Mouse (Mus musculus): ENCODE results near the gene Mpv17.
A peak's percentile ranks its signal among the peaks of the same experiment; 100 is the strongest.

Mpv17 gene

DNA sequence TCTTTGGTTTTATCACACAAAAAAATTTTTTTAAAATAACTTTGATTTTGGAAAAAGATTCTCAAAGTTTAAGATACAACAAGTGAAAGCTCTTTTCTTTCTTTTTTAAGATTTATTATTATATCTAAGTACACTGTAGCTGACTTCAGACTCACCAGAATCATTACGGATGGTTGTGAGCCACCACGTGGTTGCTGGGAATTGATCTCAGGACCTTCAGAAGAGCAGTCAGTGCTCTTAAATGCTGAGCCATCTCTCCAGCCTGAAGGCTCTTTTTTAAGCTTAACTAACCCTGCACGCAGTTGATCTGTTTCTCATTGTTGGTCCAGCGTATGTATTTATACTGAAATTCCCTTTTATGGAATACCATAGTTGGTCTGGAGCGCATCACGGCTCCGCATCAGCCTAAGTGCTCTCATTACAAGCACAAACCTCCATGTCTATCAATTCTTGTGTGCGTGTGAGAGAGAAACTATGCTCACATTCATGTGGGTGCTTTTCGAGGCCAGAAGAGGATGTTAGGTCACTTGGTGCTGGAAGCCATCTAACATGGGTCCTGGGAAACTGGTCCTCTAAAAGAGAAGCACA lies 27.2 kb upstream of the Mpv17 start:
- no peak for DNase-seq

DNA sequence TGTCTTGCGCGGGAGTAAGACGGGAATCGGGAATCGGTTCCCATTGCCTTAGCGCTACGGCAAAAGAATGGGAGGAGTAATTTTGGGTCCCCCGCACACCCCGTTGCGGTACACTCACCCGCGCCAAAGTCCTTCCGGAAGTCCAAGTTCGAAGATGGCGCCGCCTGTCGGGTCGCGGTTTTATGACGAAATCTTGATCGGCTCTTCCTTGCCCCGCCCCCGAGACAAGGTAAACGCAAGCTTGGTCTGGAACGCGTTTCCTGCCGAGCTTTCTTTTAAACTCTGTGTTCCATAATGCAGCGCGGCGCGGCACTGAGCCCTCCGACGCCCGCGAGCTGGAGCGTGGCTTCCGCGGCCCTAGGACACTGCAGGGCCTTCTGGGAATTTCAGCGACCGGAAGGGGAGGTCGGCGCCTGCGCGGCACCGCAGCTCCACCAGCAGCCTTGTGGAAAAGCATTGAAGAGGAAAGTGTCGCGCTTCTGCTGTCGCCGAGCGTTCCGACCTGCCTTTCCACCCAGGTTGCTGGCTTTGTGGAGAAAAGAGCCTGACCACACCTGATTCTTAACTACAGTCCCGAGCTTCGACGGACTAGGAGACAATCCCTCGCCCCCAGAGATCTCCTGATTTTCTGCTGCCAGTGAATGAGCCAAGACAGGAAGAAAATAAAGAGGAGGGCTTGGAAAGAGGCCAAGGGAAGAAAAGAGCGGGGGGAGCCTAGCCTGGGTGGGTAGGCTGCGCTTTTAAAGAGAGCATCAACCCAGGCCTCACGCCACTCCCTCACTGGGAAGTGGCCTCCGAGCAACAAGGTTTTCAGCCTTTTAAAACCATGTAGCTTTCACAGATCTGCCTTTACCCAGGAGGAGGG lies 25.9 kb upstream of the Mpv17 start, which contains the start of the genes Gm29609 and Gtf3c2:
TSS of gene Gm29609 (minus strand) at position 146 of the 865 bp plus-strand sequence.
TSS of gene Gtf3c2 (minus strand) at position 379 of the 865 bp plus-strand sequence.
- peak; percentile 97 for DNase-seq

DNA sequence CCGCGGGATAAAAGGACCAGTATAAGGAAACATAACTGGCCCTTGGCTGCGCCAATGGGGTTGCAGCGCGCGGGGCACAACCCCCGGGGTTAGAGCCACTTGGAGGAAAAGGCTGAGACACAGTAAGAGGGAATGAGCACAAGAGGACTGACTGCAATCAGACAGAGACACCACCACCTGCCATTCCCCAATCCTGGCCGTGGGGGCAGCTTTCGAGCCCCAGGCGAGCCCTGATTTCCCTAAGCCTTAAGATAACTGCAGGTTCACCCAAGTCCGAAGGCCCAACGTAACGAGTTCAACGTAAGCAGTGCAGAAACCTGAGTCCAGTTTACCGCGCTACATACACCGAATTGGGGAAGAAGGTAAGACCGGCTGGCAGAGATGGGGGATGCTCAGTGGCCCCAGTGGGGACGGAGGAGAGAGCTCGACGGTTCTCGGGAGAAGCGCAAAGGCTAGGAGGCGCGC lies 25.3 kb upstream of the Mpv17 start:
- no peak for DNase-seq

DNA sequence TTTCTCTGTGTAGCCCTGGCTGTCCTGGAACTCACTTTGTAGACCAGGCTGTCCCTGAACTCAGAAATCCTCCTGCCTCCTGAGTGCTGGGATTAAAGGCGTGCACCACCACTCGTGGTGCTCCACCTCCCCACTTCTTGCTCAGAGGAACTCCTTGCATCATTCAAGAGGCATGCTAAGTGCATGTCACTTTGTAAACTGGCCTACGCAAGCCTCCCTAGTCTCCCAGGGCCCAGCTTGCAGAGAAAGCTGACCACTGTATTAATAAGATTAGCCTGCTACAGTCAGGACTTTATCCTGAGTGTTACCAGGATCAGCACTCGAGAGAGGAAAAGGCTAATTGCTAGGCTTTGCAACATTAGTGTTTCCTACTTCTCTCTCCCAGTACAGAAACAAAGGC lies 14.6 kb upstream of the Mpv17 start:
- peak; percentile 36 for DNase-seq

DNA sequence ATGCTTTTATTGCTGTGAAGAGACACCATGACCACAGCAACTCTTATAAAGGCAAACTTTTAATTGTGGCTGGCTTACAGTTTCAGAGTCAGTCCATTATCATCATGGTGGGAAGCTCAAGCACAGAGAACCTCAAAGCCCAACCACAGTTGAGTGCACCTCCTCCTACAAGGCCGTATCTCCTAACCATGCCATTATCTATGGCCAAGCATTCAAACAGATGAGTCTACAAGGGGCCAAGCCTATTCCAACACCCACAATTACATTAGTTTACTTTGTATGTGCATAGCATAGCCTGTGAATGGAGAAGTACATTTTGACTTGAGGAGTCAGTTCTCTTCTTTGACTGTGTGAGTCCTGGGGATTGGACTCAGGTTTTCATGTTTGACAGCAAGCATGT lies 10.8 kb upstream of the Mpv17 start:
- no peak for DNase-seq

DNA sequence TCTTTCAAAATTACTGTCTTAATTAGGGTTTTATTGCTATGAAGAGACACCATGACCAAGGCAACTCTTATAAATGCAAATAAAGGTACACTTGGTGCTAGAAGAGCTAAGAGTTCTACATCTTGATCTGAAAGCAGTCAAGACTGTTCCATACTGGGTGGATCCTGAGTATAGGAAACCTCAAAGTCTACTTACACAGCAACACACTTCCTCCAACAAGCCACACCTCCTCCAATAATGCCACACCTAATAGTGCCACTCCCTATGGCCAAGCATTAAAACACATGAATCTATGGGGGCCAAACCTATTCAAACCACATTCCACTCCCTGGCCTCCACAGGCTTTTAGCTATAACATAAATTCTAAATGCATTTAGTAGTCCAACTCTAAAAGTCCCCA lies 8.4 kb upstream of the Mpv17 start:
- DNase-seq: no peak

DNA sequence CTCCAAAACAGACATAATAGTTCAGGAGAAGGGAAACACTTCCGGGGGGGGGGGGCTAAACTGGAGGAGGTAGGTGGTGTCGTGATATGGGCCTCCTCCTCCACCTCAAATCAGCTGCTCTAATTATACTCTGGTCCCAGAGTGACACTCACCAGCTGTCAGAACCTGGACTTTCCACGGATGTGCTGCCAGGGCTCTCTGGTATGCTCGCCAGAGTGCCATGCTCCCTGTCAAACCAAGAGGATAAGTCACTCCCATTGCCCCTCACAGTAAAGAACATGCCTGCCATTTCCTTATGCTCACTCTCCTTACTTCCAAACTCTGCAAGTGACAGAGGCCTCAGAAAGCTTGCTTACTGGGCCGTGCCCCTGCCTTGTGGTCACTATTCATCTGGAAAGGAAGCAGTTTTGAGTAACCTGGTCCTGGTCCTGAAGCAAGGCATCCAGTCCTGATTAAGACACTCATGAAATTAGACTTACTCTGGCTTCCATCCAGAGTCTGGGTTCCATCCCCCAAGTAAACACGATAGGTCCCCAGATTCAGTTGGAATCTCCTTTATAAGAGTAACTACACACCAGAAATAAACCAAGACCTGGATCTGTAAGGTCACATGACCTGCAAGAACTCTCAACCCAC lies 417 bp downstream of the Mpv17 start:
- peak; percentile 7 for DNase-seq

DNA sequence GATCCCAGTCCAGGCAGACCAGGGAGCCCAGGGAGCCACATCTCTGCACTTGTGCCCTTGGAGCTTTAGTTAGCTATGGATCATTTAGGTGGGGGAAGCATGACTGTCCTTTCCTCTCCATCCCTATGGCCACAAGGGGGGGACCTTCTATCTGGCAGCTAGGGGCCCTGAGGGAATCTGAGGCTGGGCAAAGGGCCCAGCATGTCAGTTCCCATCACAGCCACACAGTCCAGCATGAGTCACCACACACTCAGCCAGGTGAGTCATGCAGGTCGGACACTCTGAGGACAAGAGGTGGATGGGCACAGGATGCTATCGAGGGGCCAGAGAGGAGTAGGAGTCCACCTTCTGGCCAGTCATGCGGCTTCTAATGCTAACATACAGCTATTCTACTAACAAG lies 2.3 kb downstream of the Mpv17 start:
- no peak for DNase-seq

DNA sequence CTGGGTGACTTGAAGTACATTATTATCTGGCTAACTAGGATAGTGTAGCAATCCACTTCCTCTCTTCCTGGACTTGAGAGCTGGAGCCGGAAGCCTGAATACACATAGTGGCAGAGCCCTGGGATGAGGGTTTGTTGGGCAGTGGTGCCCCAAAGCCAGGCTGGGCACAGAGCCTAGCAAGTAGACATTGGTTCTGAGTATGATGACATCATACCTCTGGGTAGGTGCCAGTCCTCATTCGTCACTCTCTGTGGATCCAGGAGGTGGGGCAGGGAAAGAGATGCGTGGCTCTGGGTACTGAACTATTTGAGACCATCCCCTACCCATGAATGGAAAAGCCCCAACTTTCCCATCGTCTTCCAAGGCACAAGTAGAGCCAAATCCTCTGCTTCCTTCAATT lies 4.3 kb downstream of the Mpv17 start:
- peak; percentile 9 for DNase-seq

DNA sequence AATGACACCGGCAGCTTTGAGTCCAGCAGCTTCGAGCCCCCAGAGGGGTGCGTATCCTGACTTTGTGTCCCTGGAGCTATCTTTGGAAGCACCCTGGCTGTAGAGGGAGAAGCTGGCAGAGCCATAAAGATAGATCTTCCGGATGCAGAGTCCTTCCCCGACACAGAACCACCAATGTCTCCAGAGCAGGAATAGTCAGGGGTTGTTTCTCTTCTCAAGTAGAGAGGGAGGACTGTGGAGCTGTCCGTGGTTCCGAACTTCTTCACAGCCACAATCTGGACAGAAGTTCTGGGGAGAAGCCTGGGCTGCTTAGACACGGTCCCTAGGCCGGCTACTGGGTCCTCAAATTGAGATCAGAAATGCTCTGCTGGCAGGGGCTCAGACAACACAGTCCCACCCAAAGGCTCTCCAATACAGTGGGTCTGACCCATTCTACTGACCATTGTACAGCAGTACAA lies 15.1 kb downstream of the Mpv17 start:
- no peak for DNase-seq

DNA sequence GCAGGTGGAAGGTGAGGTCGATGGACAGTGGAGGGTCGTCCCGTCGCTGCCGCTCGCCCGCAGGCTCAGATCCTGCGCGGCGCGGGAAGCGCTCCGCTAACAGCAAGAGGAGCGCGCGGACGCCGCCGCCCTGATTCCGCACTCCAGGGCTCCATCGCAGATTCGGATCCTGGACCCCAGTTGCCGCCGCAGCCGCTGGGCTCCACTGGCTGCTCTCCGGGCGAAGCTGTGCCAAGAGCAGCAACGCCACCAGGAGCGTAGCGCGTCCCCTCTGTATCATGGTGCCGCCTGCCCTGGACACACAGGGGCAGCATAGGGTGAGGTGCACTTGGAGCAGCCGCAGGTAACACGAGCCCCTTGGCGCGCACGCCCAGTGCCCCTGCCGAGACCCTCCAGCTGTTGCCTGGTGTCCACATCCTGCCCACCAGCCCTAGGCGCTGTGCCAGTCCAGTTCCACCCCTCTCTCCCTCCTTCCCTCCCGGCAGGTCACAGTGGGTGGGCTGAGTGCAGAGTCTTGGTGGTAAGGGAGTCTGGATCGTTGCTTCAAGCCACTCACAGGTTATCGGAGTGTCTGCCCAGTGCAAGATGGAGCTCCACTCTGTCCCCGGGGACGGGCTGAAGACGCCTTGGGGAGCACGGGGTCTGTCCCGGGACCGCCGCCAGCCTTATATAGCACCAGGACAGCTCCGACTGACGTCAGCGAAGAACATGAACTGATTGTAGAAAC lies 15.6 kb downstream of the Mpv17 start, which contains the start of gene Ucn:
TSS of gene Ucn (minus strand) at position 589 of the 727 bp plus-strand sequence.
- DNase-seq: no peak

DNA sequence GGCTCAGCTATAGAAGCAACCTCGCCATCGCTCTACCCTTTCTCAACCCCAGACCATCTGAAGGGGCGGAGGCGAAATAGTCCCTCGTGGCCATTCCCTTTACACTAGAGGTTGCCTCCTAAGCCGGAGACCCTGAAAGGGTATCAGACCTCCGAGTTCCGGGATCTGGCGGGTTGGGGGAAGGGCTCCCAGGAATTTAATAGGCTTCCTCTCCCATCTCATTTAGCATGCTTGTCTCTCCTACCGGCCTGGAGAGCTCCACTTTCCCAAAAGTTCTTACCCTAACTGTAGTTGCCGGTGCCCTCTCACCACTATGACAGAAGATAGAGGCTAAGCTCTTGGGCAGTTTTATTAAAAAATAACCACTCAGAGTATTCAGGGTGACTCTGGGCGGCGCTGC lies 16.4 kb downstream of the Mpv17 start:
- DNase-seq: no peak

DNA sequence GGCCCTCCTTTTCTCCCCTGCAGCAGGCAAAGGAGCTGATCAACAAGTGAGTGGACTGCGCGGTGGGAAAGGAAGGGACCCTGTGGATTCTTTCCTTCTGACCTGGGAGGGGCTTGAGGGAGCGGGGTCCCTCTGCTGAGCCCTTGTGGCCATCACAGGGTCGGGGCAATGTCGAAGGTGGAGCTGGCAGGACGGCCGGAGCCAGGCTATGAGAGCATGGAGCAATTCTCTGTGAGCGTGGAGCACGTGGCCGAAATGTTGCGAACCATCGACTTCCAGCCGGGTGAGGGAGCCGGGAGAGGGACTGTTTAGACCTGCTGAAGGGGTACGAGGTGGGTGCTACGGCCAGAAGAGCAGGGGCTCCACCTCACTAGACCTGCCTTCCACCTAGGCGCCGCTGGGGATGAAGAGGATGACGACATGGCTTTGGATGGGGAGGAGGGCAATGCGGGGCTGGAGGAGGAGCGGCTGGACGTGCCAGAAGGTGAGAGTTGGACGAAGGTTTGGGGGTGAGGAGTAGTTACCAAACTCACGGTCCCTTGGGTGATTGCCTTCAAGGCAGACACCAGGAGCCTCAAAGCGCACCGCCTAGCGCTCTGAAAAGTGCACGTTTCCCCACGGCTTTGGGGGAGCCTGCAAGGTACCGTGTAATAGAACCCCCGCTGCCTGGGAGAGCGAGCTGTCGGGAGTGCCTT lies 17.2 kb downstream of the Mpv17 start:
- DNase-seq: no peak

DNA sequence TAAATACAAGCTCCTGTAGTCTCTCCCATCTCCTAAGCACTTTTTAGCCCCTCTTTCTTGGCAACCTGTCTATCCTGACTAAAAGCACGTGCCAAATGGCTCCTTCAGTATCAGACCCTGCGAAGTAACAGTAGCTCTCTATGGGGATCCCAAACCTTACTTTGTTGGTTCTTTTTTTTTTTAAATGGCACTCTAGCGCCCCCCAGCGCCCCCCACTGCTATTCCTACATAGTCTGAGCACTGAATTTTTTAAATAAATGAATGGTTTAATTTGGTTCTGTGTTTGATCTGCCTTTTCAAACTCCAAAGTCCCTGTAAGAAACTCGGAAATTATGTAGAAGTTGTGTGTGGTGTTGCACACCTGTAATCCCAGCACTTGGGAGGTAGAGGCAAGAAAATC lies 28.0 kb downstream of the Mpv17 start:
- no peak for DNase-seq

DNA sequence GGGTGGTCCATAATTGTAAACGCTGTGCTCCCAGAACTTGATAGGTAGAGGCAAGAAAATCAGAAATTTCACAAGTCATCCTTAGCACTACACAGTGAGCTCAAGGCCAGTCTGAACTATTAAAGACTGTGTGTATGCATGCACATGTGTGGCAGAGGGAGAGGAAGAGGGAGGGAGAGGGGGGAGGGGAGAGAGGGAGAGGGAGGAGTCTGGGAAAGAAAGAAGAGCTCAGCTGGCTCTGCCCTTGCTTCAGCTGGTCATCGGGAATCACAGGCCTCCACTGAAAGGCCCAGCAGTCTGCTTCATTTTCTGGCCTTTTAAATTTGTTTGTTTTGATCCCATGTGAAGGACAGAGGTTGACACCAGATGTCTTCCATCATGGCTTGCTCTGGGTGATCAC lies 30.6 kb downstream of the Mpv17 start:
- DNase-seq: no peak

DNA sequence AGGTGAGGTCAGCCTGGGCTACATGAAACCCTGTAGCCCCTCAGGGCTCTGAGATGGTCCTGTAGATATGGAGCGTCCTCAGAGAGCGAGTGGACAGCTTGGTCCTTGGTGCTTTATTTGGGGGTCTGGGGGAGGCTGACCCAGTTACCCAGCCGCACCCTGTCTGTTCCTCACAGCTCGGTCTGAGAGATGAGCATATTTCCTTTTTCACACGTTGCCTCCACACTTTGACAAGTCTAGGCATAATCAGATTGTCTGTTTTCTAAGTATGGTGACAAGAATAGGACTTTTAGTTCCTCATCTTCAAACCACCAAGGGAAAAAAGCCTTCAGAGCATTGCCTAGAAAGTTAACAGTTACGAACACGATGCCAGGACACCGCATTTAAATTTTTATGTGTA lies 32.9 kb downstream of the Mpv17 start:
- DNase-seq: no peak

DNA sequence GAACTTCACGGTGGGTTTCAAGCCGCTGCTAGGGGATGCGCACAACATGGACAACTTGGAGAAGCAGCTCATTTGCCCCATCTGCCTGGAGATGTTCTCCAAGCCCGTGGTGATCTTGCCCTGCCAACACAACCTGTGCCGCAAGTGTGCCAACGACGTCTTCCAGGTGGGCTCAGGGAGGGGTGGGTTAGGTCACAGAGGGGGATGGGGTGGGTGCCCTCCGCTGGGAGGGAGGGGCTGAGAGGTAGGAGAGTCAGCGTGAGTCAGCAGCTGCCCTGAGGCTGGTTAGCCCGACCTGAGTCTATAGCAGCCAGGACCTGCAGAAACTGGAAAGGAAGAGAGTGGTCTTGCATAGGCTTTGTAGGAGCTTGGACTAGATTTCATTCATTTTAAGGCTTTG lies 37.1 kb downstream of the Mpv17 start:
- DNase-seq: no peak

DNA sequence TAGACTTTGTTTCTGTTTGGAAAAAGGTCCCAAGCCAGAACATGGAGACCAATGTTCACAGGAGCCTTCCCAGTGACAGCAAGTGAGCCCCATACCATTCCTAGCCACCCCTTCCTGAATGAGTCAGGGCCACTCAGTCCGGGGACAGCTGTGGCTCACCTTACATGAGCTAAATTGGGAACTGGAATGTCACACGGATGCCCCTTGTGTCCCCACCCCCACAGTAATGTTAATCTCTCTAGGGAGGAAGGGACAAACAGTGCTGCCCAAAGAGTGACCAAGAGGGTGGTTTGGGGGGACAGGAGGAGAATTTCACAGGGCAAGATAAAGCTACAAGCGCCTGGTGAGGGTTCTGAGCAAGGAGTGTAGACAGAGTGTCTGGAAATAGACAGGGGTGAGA lies 37.7 kb downstream of the Mpv17 start, which contains the start of gene Trim54:
TSS of gene Trim54 (plus strand) at position 359 of the 400 bp plus-strand sequence.
- DNase-seq: no peak

DNA sequence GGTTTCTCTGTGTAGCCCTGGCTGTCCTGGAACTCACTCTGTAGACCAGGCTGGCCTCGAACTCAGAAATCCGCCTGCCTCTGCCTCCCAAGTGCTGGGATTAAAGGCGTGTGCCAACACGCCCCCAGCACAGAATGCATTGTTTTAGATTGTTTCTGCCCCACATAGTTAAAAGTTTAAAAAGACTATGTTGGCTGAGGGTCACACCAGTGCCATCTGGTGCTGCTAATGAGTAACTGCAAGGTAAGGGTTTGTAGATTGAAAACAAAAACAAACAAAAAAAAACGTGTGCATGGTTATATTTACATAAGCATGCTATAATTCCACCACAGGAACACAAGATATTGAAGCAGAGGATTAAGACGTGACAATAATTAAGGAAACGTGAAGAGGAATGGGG lies 43.3 kb downstream of the Mpv17 start:
- peak; percentile 26 for DNase-seq

DNA sequence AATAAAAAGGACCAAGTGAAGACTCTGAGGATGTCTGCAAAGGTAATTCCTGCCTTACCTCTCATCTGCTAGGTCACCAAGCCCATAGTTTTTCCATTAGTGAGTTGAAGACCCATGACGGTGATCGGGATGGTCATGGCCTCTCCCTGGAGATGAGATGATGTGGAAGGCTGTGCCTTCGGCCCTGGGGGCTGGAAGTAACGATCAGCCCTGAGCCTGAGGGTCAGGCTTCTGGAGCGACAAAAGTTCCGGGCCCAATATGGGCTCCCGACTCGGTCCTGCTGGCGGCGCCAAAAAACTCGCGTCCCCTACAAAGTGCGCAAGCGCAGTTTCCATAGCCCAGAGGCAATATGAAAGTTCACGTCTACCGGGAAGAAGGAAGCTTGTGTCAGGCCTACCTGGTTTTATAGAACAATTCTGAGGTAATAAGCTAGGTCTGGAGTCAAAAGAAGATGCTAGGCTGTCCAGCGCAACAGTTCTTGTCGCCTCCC lies 46.0 kb downstream of the Mpv17 start, which contains the start of gene Slc30a3:
TSS of gene Slc30a3 (minus strand) at position 238 of the 491 bp plus-strand sequence.
- DNase-seq: no peak

DNA sequence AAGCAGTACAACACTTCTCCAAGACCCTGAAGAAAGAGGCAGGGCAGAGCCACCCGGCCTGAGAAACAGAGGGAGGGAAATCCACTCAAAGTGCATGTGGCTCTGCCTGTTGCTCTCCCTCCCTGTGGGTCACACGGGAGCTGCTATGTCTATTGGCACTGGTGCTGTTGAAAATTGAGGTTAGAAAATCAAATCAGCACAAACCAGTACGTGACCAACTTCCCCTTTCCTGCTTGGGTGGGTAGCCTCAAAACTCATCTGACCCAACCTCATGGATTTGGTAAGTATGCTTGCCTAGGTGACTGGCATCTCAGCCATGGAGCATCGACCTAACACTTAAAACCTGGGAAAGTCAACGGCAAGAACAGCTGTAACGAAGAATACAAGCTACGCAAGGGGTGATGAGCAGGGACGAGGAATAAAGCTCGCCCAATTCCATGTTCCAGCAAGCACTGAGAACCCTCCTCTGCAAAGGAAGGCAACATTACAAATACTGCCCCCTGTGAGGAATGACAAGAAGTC lies 48.2 kb downstream of the Mpv17 start, which contains the start of gene Dnajc5g:
TSS of gene Dnajc5g (plus strand) at position 472 of the 522 bp plus-strand sequence.
- DNase-seq: no peak
